Mouse (Mus musculus) ovary, postnatal 36 days (tissue): Measurements from ENCODE around the gene Dcun1d2.

Experiments
- DNase-seq: peaks from one replicate; pipeline ENCODE4 v3.0.0; 2022; ENCODE audit warnings: low spot score, mixed read lengths

Dcun1d2 gene

GRCm38 (mm10) chr8:13254019-13254418, 33.9 kb downstream of the Dcun1d2 start, which contains the start of gene Adprhl1:
TSS of gene Adprhl1 (minus strand) at chr8:13254162.
- DNase-seq: peak; percentile 75

- DNase-seq: no peak
Measured at GRCm38 (mm10) chr8:13253413-13253812, 34.5 kb downstream of the Dcun1d2 start.

- no peak for DNase-seq
Measured at GRCm38 (mm10) chr8:13252837-13253236, 35.1 kb downstream of the Dcun1d2 start.

- no peak for DNase-seq
Measured at GRCm38 (mm10) chr8:13244343-13244880, 43.5 kb downstream of the Dcun1d2 start.

GRCm38 (mm10) chr8:13242985-13243870, 44.7 kb downstream of the Dcun1d2 start:
- no peak for DNase-seq

GRCm38 (mm10) chr8:13240691-13241090, 47.2 kb downstream of the Dcun1d2 start:
- no peak for DNase-seq

GRCm38 (mm10) chr8:13240055-13240454, 47.9 kb downstream of the Dcun1d2 start:
- no peak for DNase-seq

GRCm38 (mm10) chr8:13234803-13235202, 53.1 kb downstream of the Dcun1d2 start:
- no peak for DNase-seq

GRCm38 (mm10) chr8:13230471-13230870, 57.5 kb downstream of the Dcun1d2 start:
- no peak for DNase-seq

GRCm38 (mm10) chr8:13229802-13230201, 58.1 kb downstream of the Dcun1d2 start:
- no peak for DNase-seq

- DNase-seq: no peak
Measured at GRCm38 (mm10) chr8:13228923-13229610, 58.9 kb downstream of the Dcun1d2 start.

GRCm38 (mm10) chr8:13227184-13227583, 60.7 kb downstream of the Dcun1d2 start:
- no peak for DNase-seq

GRCm38 (mm10) chr8:13226288-13226687, 61.6 kb downstream of the Dcun1d2 start:
- DNase-seq: no peak

- no peak for DNase-seq
Measured at GRCm38 (mm10) chr8:13224426-13224825, 63.5 kb downstream of the Dcun1d2 start.

- DNase-seq: no peak
Measured at GRCm38 (mm10) chr8:13218441-13218840, 69.5 kb downstream of the Dcun1d2 start.

GRCm38 (mm10) chr8:13217986-13218385, 69.9 kb downstream of the Dcun1d2 start:
- DNase-seq: no peak

GRCm38 (mm10) chr8:13217093-13217492, 70.8 kb downstream of the Dcun1d2 start:
- DNase-seq: no peak

GRCm38 (mm10) chr8:13216386-13216785, 71.5 kb downstream of the Dcun1d2 start:
- DNase-seq: no peak

- peak; percentile 88 for DNase-seq
Measured at GRCm38 (mm10) chr8:13213479-13214268, 74.3 kb downstream of the Dcun1d2 start.

- no peak for DNase-seq
Measured at GRCm38 (mm10) chr8:13209770-13210169, 78.2 kb downstream of the Dcun1d2 start.

GRCm38 (mm10) chr8:13208627-13209355, 79.1 kb downstream of the Dcun1d2 start:
- no peak for DNase-seq
